Mouse (Mus musculus): ENCODE measurements around the gene Rbms3. TPM values are rescaled to one million over a fixed set of nuclear protein-coding genes. Genes with fewer than 3 reads are reported as not detected.

Gene Rbms3
- polyA plus RNA-seq, 1 experiment from 2014 or later = 117 TPM

GRCm38 (mm10) chr9:117216026-117216755 lies 413.5 kb downstream of the Rbms3 start:
- Histone ChIP-seq H3K27me3 (ENCODE audit: insufficient read depth, low read length) (no peaks in the 10 kb centered on the region), H3K4me3 (ENCODE audit: low read depth, low read length) (no peak overlapping the region), H3K4me1 (ENCODE audit: insufficient read depth) (no peaks in the 10 kb centered on the region), H3K4me2 (no peak overlapping the region), H3K36me3 (ENCODE audit: insufficient read depth) (peaks cover 17% of the 10 kb centered on the region; the same call in 1 of the 2 replicates), H3K27ac (ENCODE audit: low read depth) (no peak overlapping the region; the same call in 1 of the 2 replicates), H3K9ac (no peak overlapping the region), H3K9me3 (ENCODE audit: low read depth, low read length) (no peaks in the 10 kb centered on the region)
- ATAC-seq (ENCODE audit: insufficient read depth) (no peak), DNase-seq (no peak)
- WGBS = 73% methylated on average over 9 of the region's 9 CpGs
- TF ChIP-seq CTCF (IDR thresholded peaks at IDR 0.05; ENCODE audit: low read depth) = no peak

DNA sequence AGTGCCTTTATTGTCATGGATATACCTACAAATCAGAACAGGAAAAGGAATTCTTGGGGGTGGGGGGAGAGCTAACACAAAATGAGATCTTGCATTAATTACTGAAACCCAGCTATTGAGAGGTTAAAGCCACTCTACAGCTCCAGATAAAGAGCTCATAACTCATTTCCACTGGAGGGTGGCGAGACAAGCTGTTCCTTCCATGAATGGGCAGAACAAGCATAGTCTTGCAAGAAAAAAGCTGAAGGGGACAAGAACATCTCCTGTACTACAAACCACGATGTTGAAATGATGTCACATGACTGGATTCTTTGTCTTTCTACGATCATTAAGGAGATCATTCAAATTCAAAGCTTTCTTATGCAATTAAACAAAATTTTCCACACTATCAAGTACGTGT lies 417.7 kb downstream of the Rbms3 start:
- Histone ChIP-seq H3K4me1 (ENCODE audit: insufficient read depth) (0 out of 2 replicates have a peak, but pooled peaks cover 3% of the 10 kb centered on the region), H3K27me3 (ENCODE audit: insufficient read depth, low read length) (no peaks in the 10 kb centered on the region), H3K4me3 (ENCODE audit: low read depth, low read length) (no peak overlapping the region), H3K27ac (ENCODE audit: low read depth) (no peak overlapping the region), H3K36me3 (ENCODE audit: insufficient read depth) (peaks cover 11% of the 10 kb centered on the region; the same call in 1 of the 2 replicates), H3K9me3 (ENCODE audit: low read depth, low read length) (no peaks in the 10 kb centered on the region), H3K4me2 (no peak overlapping the region), H3K9ac (no peak overlapping the region)
- DNase-seq (no peak), ATAC-seq (ENCODE audit: insufficient read depth) (no peak)
- 62% methylated on average over 4 of the region's 4 CpGs for WGBS
- TF ChIP-seq CTCF (IDR thresholded peaks at IDR 0.05; ENCODE audit: low read depth) = no peak

GRCm38 (mm10) chr9:117210344-117210743 lies 419.4 kb downstream of the Rbms3 start:
- Histone ChIP-seq H3K36me3 (ENCODE audit: insufficient read depth) (peaks cover 4% of the 10 kb centered on the region; the same call in 1 of the 2 replicates), H3K4me3 (ENCODE audit: low read depth, low read length) (no peak overlapping the region), H3K4me2 (no peak overlapping the region), H3K9ac (no peak overlapping the region), H3K9me3 (ENCODE audit: low read depth, low read length) (no peaks in the 10 kb centered on the region), H3K4me1 (ENCODE audit: insufficient read depth) (0 out of 2 replicates have a peak, but pooled peaks cover 3% of the 10 kb centered on the region), H3K27ac (ENCODE audit: low read depth) (no peak overlapping the region), H3K27me3 (ENCODE audit: insufficient read depth, low read length) (no peaks in the 10 kb centered on the region)
- no peak for ATAC-seq (ENCODE audit: insufficient read depth)
- TF ChIP-seq CTCF (IDR thresholded peaks at IDR 0.05; ENCODE audit: low read depth) = no peak
- no peak for DNase-seq
- 44% methylated on average over 2 of the region's 2 CpGs for WGBS

GRCm38 (mm10) chr9:117205395-117205794 lies 424.3 kb downstream of the Rbms3 start:
- Histone ChIP-seq H3K4me3 (ENCODE audit: low read depth, low read length) (no peak overlapping the region), H3K9ac (no peak overlapping the region), H3K27ac (ENCODE audit: low read depth) (no peak overlapping the region), H3K27me3 (ENCODE audit: insufficient read depth, low read length) (no peaks in the 10 kb centered on the region), H3K36me3 (ENCODE audit: insufficient read depth) (no peaks in the 10 kb centered on the region), H3K4me1 (ENCODE audit: insufficient read depth) (0 out of 2 replicates have a peak, but pooled peaks cover 2% of the 10 kb centered on the region), H3K4me2 (no peak overlapping the region), H3K9me3 (ENCODE audit: low read depth, low read length) (no peaks in the 10 kb centered on the region)
- 0 out of 2 replicates have a peak, but pooled peaks have one; percentile 20 for TF ChIP-seq CTCF (IDR thresholded peaks at IDR 0.05; ENCODE audit: low read depth)
- DNase-seq (peak; percentile 57), ATAC-seq (ENCODE audit: insufficient read depth) (peak; percentile 52; the same call in 1 of the 2 replicates)
- 46% methylated on average over 6 of the region's 6 CpGs for WGBS

- no peak for DNase-seq
- no peak for ATAC-seq (ENCODE audit: insufficient read depth)
- no peaks in the 10 kb centered on the region for H3K27me3 ChIP-seq (ENCODE audit: insufficient read depth, low read length)
- H3K9ac ChIP-seq = no peak overlapping the region
- H3K4me2 ChIP-seq = no peak overlapping the region
- 78% methylated on average over 7 of the region's 7 CpGs for WGBS
- no peak for TF ChIP-seq CTCF (IDR thresholded peaks at IDR 0.05; ENCODE audit: low read depth)
- H3K27ac ChIP-seq (ENCODE audit: low read depth) = no peak overlapping the region
- H3K36me3 ChIP-seq (ENCODE audit: insufficient read depth) = peaks cover 27% of the 10 kb centered on the region
- no peaks in the 10 kb centered on the region for H3K4me1 ChIP-seq (ENCODE audit: insufficient read depth)
- H3K4me3 ChIP-seq (ENCODE audit: low read depth, low read length) = no peak overlapping the region
- H3K9me3 ChIP-seq (ENCODE audit: low read depth, low read length) = no peaks in the 10 kb centered on the region
These were observed 429.6 kb downstream of the Rbms3 start for GRCm38 (mm10) chr9:117200067-117200658.

DNA sequence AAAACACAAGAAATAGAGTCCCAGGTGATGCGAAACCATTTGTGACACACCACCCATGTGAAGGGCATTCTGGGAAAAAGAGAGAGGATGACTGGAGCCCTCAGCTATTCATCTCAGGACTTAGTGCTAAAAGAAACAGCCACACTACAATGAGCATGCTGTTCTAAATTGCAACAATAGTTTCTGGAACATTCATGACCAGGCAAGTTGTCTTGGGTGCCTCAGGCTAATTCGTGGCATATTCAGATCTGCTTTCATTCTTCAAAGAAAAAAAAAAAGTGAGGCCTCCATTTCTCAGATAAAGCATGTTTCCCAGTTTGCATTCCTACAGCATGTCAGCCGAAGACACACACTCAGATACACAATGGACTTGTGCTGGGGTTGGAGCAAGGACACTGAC lies 432.2 kb downstream of the Rbms3 start:
- H3K27me3 ChIP-seq (ENCODE audit: insufficient read depth, low read length) = no peaks in the 10 kb centered on the region
- H3K4me1 ChIP-seq (ENCODE audit: insufficient read depth) = 0 out of 2 replicates have a peak, but pooled peaks cover 5% of the 10 kb centered on the region
- H3K9ac ChIP-seq = no peak overlapping the region
- TF ChIP-seq CTCF (IDR thresholded peaks at IDR 0.05; ENCODE audit: low read depth) = no peak
- WGBS = 81% methylated on average over 3 of the region's 3 CpGs
- DNase-seq (no peak), ATAC-seq (ENCODE audit: insufficient read depth) (no peak)
- peaks cover 27% of the 10 kb centered on the region for H3K36me3 ChIP-seq (ENCODE audit: insufficient read depth)
- no peak overlapping the region for H3K27ac ChIP-seq (ENCODE audit: low read depth)
- no peaks in the 10 kb centered on the region for H3K9me3 ChIP-seq (ENCODE audit: low read depth, low read length)
- no peak overlapping the region for H3K4me3 ChIP-seq (ENCODE audit: low read depth, low read length)
- H3K4me2 ChIP-seq = no peak overlapping the region

Measured in lung, embryonic 14.5 days (tissue).